Mouse (Mus musculus): ENCODE measurements around the gene F930015N05Rik. TPM values are rescaled to one million over a fixed set of nuclear protein-coding genes. Genes with fewer than 3 reads are reported as not detected.
A peak's percentile ranks its signal among the peaks of the same experiment; 100 is the strongest.

F930015N05Rik gene
- not detected for total RNA-seq (2021)

DNA sequence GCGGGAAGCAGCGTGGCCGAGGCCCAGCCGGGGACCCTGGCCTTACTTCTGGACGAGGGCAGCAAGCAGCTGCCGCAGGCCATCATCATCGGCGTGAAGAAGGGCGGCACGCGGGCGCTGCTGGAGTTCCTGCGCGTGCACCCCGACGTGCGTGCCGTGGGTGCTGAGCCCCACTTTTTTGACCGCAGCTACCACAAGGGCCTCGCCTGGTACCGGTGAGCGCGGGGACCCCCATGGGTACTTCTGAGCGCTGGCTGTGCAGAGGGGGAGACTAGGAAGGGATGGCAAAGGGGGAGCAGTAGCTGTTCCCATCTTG is at the start of gene F930015N05Rik:
F930015N05Rik (minus strand) TSS at position 242 of the 316 bp plus-strand sequence.
- DNase-seq, result no peak

DNA sequence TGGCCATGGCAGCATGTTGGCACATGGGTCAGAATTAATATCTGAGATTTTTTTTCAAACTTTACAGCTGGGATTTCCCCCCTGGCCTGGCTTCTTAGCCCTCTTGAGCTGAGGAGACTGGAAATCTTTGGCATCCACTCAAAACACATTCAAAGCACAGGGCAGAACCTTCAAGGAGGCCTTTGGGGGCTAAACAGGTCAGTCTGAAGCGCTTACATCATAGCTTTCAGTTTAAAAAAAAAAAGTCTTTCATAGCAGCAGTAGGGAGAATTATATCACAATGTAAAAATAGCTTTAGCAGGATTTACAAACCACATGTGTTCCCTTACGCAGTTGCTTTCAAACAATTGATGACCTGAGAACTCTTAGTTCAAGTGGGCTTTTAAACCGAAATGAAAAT is 45.0 kb upstream of the F930015N05Rik start:
- no peak for DNase-seq

DNA sequence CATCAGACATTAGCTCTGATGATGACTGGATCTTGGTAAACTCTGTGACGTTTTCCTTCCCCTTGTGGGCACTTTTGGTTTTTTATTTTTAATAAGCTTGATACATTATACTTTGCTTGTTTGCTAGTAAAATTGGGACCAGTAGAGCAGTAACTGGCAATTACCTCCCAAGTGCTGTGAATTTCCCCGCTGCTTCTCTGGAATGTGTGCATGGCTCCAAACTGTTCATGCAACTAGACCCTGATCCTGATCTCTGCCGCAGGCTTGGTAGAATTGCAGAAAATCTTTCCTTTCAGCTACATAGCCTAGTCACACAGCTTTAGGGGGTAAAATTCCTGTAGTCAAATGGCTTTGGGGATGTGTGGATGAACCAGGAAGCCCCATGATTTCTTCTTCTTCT is 37.2 kb upstream of the F930015N05Rik start:
- DNase-seq, result no peak

DNA sequence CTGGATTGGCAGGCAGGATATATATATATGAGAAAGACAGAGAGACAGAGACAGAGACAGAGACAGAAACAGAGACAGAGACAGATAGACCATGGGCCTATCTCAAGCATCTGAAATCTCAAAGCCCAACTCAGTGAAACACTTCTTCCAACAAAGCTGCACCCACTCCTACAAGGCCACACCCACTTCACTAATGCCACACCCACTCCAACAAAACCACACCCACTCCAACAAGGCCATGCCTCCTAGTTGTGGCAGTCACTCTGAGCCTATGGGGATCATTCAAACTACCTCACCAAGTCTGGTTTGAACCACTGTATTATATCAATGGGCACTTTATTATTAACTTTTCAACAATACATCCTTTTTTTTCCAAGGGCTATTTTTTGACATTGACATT is 34.2 kb upstream of the F930015N05Rik start:
- no peak for DNase-seq

DNA sequence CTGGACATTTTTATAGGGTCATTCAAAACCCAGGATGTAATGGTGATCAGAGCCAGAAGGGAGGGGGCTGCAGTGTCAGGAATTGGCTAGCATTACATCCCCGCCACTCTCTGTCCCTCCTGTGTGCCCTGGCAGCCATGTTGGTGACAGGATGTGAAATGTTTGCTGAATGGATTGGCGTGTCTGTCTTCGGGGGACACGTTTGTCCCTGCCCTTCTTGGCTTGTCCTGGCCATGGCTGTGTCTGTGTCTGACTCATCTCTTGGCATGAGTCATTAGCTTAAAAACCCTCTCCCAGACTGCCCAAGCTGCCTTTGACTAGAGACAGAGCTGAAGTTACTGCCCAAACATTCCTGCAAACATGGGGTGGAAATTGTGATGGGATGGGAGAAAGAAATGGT is 32.3 kb upstream of the F930015N05Rik start:
- no peak for DNase-seq

DNA sequence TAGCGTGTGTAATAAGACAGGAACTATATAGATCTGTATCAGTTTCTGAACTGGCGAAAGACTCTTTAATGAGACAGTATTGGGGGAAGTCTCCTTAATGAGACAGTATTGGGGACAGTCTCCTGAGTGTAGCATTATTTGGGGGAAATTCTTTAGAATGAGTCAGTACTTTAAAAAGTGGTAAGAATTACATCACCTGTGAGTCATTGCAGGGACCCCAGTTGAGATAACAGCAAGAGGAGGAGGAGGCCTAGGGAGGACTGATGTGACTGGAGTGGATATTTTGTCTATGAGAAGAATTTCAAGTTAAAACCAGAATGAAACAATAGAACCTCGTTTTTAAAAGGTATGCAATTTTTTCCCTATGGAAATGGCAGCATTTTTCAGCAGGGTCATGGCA is 25.3 kb upstream of the F930015N05Rik start:
- no peak for DNase-seq

DNA sequence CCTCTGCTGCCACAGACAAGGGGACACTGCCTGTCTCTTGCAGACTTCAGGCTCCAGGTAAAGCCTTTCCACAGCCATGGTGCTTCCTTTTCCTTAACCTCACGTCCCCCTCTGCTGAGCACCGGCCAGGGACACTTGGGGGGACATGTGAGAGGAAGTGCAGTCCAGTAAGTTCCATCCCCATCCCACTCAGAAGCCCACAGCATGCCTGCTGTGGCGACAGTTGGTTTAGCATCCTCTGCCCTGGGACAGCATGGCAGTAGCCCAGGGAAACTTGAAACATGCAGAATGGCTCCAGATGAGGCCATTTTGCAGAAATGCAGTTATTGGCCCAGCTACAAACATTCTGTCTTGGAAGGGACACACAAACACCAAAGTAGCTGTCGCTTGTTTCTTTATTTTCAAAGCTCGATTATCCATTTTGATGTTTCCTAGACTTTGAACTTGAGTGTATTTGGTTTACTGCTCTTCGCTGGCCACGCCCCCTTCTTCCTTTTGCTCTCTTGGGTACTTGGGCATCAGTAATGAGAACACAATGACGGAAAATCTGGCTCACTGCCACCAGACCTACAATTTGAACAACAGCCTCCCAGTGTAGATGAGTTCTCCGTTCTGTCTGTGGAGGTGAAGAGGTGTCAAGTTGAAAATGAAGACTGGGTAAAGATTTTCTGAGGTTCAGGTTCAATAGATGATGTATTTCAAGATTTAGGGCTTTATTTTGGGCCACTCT is 12.3 kb upstream of the F930015N05Rik start:
- DNase-seq, result no peak

DNA sequence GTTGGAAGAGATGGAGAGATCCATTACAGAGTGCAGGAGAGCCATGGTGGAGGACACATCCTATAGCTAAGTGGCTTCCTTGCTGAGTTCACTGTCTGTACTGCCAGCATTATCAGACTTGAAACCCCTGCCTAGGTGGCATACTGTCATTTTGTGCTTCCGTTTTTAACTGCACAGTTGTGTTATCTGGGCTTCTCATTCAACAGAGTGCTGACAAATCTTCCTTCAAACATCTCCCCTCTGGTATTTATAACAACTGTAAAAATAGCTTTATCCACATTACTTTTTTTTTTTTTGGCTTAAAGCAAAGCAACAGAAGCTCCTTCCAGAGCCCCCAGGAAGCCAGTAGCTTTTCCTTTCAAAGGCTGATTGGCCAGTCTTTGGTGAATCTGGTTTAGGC is 8.8 kb upstream of the F930015N05Rik start:
- DNase-seq, result no peak

DNA sequence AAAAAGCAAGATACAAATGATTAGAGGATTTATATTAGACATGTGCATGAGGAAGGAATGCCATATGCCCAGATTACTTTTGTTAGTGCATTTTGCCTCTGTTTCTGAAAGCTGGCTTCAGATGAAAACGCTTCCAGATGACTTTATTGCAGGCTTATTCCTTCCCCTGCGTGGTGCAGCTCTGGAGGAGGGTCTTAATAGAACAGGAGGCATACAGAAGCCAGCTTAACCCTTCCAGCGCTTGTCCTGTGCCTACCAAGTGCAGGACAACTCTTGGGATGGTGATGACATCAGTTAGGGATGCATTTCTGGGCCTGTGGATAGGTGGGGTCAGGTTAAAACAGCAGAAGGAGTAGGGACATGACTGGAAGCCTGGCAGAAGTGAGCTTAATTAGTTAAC is 6.2 kb upstream of the F930015N05Rik start:
- no peak for DNase-seq

DNA sequence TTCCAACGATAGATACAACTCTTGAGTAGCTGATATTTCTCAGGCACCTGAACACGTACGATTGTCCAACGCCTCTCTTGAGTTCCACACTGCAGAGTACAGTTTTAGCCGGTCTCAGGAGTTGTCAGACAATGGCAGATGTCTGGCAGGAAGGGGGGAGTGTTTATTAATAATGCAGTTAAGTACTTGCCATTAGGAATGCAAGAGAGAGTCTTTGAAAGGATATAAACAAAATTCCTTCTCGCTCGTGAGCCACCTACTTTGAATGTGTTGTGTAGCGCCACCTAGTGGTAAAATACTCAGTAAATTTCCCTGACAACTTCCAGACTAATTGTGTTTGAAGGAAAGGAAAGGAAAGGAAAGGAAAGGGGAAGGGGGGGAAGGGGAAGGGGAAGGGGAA is 5.7 kb upstream of the F930015N05Rik start:
- peak; percentile 38 for DNase-seq

DNA sequence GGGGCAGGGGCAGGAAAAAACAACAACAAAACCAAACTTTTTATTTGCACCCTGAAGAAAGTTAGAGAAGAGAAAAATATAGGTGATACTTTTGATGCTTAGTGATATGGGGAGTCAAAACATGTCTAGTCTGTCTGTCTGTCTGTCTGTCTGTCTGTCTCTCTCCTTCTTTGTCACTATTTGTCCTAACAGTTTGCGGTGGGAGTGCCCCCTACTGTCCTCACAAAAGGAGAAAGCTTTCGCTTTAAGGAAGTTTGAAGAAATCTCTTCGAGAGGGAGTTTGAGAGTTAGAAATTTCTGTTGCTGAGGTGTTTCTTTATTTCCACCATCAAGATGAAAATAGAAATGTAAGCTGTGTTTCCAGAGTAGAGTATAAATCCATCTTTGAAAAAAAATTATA is 2.5 kb upstream of the F930015N05Rik start:
- DNase-seq, result no peak

DNA sequence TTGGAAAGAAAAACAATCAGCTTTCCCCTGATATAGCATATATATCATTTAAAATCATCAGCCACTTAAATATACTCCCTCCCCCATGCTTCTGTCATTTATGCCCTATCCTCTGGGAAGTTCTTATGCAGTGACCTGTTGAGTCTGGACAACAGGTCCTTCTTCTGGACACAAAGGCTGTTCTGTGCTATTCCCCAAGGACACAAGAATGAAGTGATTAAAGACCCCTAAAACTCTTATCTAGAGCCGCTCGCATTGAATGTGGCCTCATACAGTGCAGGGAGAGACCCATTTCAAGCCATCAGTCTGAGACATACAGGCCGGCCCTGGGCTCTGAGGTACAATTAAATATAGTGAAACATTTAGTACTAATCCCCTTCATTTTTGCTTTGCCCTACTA is 1.3 kb upstream of the F930015N05Rik start:
- DNase-seq, result no peak

DNA sequence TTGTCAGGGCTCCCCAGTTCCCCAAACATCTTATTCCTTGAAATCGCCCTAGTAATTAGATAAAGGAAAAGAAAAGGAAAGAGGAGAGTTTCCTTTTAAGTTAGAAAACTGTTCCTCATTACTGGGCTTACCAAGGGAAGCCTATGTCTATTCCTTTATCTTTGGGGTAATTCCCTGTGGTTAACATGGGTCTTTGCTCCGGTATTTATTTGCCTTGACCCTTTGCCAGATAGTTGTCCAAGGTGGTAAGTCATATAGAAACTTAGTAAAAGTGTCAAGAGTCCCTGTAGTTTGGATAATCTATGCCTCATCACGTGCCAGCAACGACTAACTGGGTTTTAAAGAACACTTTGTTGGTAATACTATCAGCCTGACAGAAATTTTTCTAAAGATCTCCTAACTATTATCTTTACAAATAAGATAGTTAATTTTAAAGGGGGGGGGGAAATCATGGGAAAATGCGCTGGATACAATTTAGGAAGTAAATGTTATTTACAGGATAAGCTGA is 392 bp upstream of the F930015N05Rik start:
- DNase-seq, result no peak

DNA sequence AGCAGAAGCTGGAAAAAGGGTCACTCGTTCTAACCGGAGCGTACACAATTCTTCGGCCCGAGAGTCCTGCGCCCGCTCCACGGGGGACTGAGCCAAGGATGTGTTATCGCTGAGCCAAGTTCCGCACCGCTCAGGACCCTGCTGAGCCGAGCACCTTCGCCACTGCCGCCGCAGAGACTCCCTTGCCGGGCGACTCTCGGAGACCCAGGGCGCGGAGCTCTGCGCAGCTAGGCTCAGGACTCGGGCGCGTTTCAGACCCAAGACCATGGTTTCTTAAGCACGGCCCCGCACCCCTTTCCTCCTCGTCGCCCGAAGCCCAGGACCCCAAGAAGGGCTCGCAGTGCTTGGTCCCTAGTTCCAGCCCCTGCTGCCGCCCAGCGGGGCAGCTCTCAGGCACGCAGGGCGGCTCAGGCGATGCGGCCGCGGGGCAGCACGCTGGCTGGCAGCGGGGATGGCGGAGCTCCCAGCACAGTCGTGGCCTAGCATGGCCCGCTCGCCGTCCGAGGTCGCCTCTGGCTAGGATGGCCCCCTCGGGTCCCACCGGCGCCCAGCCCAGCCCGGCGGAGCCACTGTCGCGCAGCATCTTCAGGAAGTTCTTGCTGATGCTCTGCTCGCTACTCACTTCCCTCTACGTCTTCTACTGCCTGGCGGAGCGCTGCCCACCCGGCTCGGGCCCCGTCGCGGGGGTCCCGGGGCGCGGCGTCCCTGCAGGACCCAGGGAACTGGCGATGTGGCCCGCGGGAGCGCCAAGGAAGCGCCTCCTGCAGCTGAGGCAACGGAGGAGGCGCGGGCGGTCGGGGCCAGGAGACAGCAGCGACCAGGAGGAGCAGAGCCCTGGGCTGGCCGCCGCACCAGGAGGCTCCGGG is 674 bp downstream of the F930015N05Rik start:
- peak; percentile 33 for DNase-seq

DNA sequence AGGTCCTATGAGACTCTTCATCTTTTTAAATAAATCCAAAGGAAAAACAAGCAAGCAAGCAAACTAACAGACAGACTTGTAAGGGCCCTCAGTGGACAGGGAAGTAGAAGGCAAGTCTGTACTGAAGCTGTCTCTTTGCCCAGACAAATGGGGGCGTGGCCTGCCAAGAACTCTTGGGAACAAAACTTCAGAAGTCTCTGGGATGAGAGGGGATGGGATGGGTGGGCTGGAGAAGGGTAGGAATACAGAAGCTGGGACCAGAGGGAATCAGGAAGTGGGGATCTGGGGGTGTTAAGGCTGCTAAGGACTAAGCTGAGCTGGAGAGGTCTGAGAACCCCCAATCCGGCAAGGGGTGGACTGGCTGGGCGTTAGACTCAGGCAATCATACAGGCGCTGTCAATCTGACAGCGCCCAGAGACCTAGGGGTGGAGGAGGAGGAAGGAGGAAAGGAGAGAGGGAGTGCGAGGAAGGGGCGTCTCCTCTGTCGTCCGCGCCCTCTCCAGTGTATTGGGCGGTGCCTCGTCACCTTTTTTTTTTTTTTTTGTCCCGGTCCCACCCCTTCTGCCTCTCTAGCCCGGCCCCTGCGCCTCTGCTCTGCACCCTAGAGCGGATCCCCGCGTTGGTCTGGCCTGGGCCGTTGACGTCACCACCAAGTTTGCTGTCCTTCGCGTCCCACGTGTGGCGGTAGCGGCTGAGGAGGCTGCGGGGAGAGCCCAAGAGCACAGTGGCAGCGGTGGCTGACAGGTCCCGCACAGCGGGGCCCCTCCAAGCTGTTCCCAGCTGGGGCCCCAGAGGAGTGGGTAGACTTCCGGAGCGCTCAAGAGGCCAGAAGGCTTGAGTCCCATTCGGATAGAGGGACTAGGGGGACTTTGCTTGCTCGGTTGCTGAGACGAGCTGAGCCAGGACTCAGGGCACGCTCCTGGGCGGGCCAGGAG is 1.6 kb downstream of the F930015N05Rik start, which contains the start of gene Hs3st3a1:
Hs3st3a1 (plus strand) TSS at position 722 of the 935 bp plus-strand sequence.
- DNase-seq, result peak; percentile 58

DNA sequence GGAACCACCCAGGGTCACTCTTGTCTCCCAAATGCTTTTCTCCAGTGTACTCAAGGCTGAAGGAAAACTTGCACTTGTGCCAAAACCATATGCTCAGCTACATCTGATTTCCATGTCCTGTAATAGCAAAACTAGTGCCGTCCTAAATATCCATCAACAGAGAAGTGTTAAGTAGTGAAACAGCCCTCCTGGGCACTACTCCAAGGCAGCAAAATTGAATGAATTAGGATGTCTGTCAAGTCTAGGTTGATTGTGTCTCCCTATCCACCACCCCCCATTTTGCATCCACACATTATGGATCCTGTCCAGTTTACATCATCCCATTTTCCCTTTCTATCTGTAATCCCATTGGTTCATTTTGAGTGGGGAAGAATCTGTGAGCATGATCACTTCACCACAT is 17.5 kb downstream of the F930015N05Rik start:
- no peak for DNase-seq

DNA sequence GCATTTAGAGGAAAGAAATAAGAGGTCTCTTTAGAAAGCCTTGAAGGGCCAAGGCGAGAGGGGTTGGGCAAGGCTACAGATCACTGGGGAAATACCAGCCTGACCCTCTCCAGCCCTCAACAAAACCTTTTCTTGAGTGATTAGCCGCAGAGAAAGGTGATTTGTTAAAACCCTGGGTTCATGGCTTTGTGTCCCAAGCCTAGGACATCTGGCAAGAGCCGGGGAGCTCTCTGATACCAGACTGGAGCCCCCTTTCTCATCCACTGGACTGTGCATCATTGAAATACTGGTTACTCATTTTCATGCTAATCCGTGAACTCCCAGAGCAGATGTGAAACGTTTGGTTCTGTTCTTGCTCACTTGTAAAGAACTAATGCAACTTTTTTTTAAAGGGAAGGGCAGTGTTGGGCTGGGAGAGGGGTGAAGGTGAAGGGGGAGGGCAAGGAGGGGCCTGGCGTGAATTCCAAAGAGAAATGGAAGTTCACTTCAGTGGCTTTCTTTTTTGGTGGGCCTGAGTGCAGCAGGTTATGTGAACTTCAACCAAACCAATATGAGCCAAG is 35.8 kb downstream of the F930015N05Rik start:
- no peak for DNase-seq

DNA sequence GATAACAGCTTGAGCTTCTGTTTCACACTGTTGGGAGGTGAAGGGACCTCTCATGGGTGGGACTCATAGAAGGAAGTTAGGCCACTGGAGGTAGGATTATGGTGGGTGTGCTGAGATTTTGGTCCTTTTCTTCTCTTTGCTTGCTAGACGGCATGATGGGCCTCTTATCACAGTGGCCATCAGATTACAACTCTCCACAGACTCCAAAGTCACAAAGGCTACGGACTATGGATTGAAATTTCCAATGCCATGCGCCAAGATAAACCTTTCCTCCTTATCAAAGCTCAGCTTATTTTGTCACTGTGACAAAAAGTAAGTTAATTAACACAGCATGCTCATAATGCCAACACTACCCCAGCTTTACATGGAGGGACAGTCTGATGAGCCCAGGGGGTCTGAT is 38.8 kb downstream of the F930015N05Rik start:
- no peak for DNase-seq

DNA sequence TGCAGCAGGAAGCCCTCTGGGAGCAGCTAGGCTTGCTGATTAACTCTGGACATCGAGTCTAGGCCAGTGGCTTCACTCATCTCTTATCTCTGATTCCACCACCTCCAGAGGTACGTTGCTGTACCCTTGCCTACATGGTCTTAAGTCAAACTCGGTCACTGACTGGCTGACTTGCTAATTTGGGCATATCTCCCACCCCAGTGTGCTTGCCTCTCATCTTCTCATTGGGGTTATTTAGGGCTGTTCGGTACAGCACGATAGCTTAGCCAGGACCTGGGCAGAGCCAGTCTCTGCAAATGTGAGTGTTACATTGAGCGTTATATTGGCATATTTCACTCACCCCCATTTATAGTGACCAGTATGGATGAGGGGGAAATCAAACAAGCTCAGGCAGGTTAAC is 39.5 kb downstream of the F930015N05Rik start:
- no peak for DNase-seq

DNA sequence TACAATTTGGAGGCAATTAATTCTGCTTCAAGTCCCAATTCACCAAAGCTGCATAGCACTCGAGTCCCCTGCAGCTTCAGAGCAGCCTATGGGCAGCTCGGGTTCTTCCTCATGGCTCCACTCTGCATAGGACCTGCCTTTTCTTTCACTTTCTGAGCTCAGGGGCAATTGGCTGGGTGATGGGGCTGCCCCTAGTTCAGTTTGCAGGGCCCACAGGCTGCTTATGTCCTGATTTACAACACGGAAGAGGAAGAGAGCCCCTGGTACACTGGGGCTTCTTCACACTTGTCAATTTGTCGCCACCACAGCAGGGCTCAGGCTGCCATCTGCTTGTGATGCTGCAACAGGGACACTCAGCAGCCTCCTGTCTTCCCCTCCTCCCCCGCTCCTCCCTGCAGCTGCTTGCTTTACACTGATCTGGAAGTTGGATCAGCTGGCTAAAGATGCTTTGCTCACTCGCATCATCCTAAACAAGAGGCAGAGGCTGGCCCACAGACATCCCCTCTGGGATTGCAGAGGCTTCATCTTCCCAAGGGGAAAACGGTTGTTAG is 40.0 kb downstream of the F930015N05Rik start:
- peak; percentile 7 for DNase-seq

DNA sequence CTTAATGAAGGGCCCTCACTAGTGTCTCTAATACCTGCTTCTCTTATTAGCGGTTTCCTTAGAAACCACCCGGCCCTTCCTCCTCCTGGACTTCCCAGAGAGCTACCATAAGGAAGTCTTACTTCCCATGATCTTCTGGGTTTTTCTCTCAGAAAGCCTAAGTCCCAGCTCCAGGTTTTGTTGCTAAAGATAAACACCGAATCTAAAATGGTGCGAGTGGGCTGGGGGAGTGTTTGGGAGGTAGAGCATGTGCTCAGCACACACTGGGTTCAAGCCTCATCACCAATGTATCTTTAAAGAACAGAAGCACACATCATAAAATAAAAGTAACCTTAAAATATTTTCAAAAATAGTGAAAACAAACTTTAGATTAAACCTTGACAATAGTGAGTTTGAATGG is 50.1 kb downstream of the F930015N05Rik start:
- DNase-seq, result no peak

All from heart, postnatal 4 days (tissue).